Mouse (Mus musculus) MEL (cell line): Measurements from ENCODE around the gene BC035044. TPM values are rescaled to one million over a fixed set of nuclear protein-coding genes. Genes with fewer than 3 reads are reported as not detected.

ENCODE experiments used
- DNase-seq: peaks from one replicate; pipeline ENCODE4 v3.0.0; 2011; ENCODE audit warnings: low read depth, low spot score
- H3K27ac ChIP-seq: 2 replicates; pipeline ENCODE4 v1.5.1; 2012; ENCODE audit warnings: low read depth, mild to moderate bottlenecking, control low read depth, low read length, moderate library complexity; ENCODE audit not compliant: control insufficient read depth
- H3K27me3 ChIP-seq, 2 experiments: fragments of 150-350 bp in 1 of 2; sonication (generic) in 1 of 2; 2 replicates each; pipeline ENCODE4 v1.6.1; 2012; ENCODE audit warnings: low read length in 2 of 2, mild to moderate bottlenecking in 2 of 2, improper control_type of control experiment in 1 of 2, moderate library complexity in 1 of 2; ENCODE audit not compliant: insufficient read depth in 2 of 2, control insufficient read depth in 1 of 2
- H3K36me3 ChIP-seq, 2 experiments: 2 replicates each; pipeline ENCODE4 v1.6.1; 2012 to 2014; ENCODE audit warnings: low read length in 2 of 2, improper control_type of control experiment in 1 of 2, inconsistent platforms in 1 of 2, mild to moderate bottlenecking in 1 of 2; ENCODE audit not compliant: insufficient read depth in 2 of 2, control insufficient read depth in 1 of 2
- H3K4me1 ChIP-seq, 2 experiments: fragments of 150-350 bp in 1 of 2; sonication (generic) in 1 of 2; 2 replicates each; pipeline ENCODE4 v1.6.1; 2012; ENCODE audit warnings: low read length in 2 of 2, improper control_type of control experiment in 1 of 2, mild to moderate bottlenecking in 1 of 2; ENCODE audit not compliant: insufficient read depth in 2 of 2, control insufficient read depth in 1 of 2
- H3K4me3 ChIP-seq, 2 experiments: fragments of 150-350 bp in 1 of 2; sonication (generic) in 1 of 2; 2 replicates each; pipeline ENCODE4 v1.5.1; 2012; ENCODE audit warnings: low read depth in 2 of 2, low read length in 2 of 2, mild to moderate bottlenecking in 2 of 2, moderate library complexity in 2 of 2, control low read depth in 1 of 2, improper control_type of control experiment in 1 of 2; ENCODE audit not compliant: control insufficient read depth in 1 of 2, insufficient read depth in 1 of 2
- H3K79me2 ChIP-seq: 2 replicates; pipeline ENCODE4 v1.6.1; 2012; ENCODE audit warnings: mild to moderate bottlenecking, low read length, moderate library complexity; ENCODE audit not compliant: control insufficient read depth, poor library complexity, insufficient read depth
- H3K9ac ChIP-seq: 2 replicates; pipeline ENCODE4 v1.6.1; 2012; ENCODE audit warnings: low read depth, mild to moderate bottlenecking, control low read depth, low read length, moderate library complexity; ENCODE audit not compliant: control insufficient read depth, poor library complexity, severe bottlenecking
- H3K9me3 ChIP-seq: fragments of 150-350 bp; sonication (generic); replicated peaks from 2 replicates; pipeline ENCODE4 v1.6.1; 2012; ENCODE audit warnings: mild to moderate bottlenecking, low read length, improper control_type of control experiment, moderate library complexity; ENCODE audit not compliant: insufficient read depth
- CTCF ChIP-seq, 3 experiments: IDR thresholded peaks in 2 of 3; conservative IDR thresholded peaks in 1 of 3; 2 replicates each; pipeline ENCODE4 v1.5.1; 2011 to 2012; ENCODE audit warnings: low read length in 3 of 3, low read depth in 2 of 3, mild to moderate bottlenecking in 2 of 3, improper control_type of control experiment in 1 of 3, inconsistent platforms in 1 of 3, mixed read lengths in 1 of 3, moderate library complexity in 1 of 3; ENCODE audit not compliant: control insufficient read depth in 1 of 3, insufficient read depth in 1 of 3, poor library complexity in 1 of 3, severe bottlenecking in 1 of 3
- ELF1 ChIP-seq: IDR thresholded peaks from 2 replicates; pipeline ENCODE4 v1.6.1; 2014; ENCODE audit warnings: low read depth, mild to moderate bottlenecking, inconsistent platforms, low read length, improper control_type of control experiment, moderate library complexity
- EP300 ChIP-seq, 2 experiments: IDR thresholded peaks; 2 replicates each; pipeline ENCODE4 v1.6.1; 2011; ENCODE audit warnings: improper control_type of control experiment in 2 of 2, low read length in 2 of 2, low read depth in 1 of 2, mild to moderate bottlenecking in 1 of 2
- ETS1 ChIP-seq: IDR thresholded peaks from 2 replicates; pipeline ENCODE4 v1.6.1; 2012; ENCODE audit warnings: low read depth, mild to moderate bottlenecking, inconsistent platforms, low read length, improper control_type of control experiment, moderate library complexity
- GATA1 ChIP-seq: IDR thresholded peaks from 2 replicates; pipeline ENCODE4 v1.6.1; 2011; ENCODE audit warnings: low read depth, low read length, improper control_type of control experiment
- MAX ChIP-seq: IDR thresholded peaks from 2 replicates; pipeline ENCODE4 v1.6.1; 2011; ENCODE audit warnings: low read length, improper control_type of control experiment
- MAZ ChIP-seq: IDR thresholded peaks from 2 replicates; pipeline ENCODE4 v1.6.1; 2012; ENCODE audit warnings: low read depth, mild to moderate bottlenecking, inconsistent platforms, low read length, improper control_type of control experiment
- MXI1 ChIP-seq: IDR thresholded peaks from 2 replicates; pipeline ENCODE4 v1.6.1; 2011; ENCODE audit warnings: mild to moderate bottlenecking, low read depth, low read length, improper control_type of control experiment
- MYC ChIP-seq: IDR thresholded peaks from 2 replicates; pipeline ENCODE4 v1.6.1; 2011; ENCODE audit warnings: low read depth, mild to moderate bottlenecking, low read length, improper control_type of control experiment, moderate library complexity
- NRF1 ChIP-seq: IDR thresholded peaks from 2 replicates; pipeline ENCODE4 v1.6.1; 2014; ENCODE audit warnings: low read depth, mild to moderate bottlenecking, inconsistent platforms, low read length, improper control_type of control experiment, moderate library complexity; ENCODE audit not compliant: poor library complexity, insufficient read depth, severe bottlenecking
- POLR2A ChIP-seq, 2 experiments: IDR thresholded peaks; 2 replicates each; pipeline ENCODE4 v1.6.1; 2011 to 2012; ENCODE audit warnings: low read length in 2 of 2, mild to moderate bottlenecking in 2 of 2, control low read depth in 1 of 2, improper control_type of control experiment in 1 of 2, low read depth in 1 of 2, moderate library complexity in 1 of 2; ENCODE audit not compliant: control insufficient read depth in 1 of 2, insufficient read depth in 1 of 2, poor library complexity in 1 of 2
- POLR2AphosphoS5 ChIP-seq: IDR thresholded peaks from 2 replicates; pipeline ENCODE4 v1.6.1; 2012; ENCODE audit warnings: low read depth, borderline replicate concordance, mild to moderate bottlenecking, inconsistent platforms, low read length, moderate library complexity, mixed read lengths
- RCOR1 ChIP-seq: IDR thresholded peaks from 2 replicates; pipeline ENCODE4 v1.6.1; 2012; ENCODE audit warnings: low read depth, mild to moderate bottlenecking, inconsistent platforms, low read length, improper control_type of control experiment
- SIN3A ChIP-seq: IDR thresholded peaks from 2 replicates; pipeline ENCODE4 v1.6.1; 2012; ENCODE audit warnings: low read length, improper control_type of control experiment, inconsistent platforms
- TBP ChIP-seq: IDR thresholded peaks from 2 replicates; pipeline ENCODE4 v1.8.0; 2011; ENCODE audit warnings: low read depth, low read length, improper control_type of control experiment
- TCF12 ChIP-seq: IDR thresholded peaks from 2 replicates; pipeline ENCODE4 v1.6.1; 2014; ENCODE audit warnings: low read depth, mild to moderate bottlenecking, inconsistent platforms, low read length, improper control_type of control experiment, moderate library complexity
- ZMIZ1 ChIP-seq: IDR thresholded peaks from 2 replicates; pipeline ENCODE4 v1.6.1; 2012; ENCODE audit warnings: low read depth, mild to moderate bottlenecking, inconsistent platforms, low read length, improper control_type of control experiment, moderate library complexity
- polyA plus RNA-seq, 2 experiments: library from polyadenylated mRNA; stranded (reverse) in 1 of 2; unstranded in 1 of 2; fragments of >175 nt in 1 of 2; fragments of >200 nt in 1 of 2; gene quantifications; 2 replicates each; pipeline versions ENCODE4 v1.2.1 to v1.2.4; 2012; ENCODE audit warnings: low replicate concordance in 2 of 2, low read depth in 1 of 2; ENCODE audit not compliant: insufficient read length in 2 of 2, insufficient read depth in 1 of 2, missing spikeins in 1 of 2
- total RNA-seq: library from RNA; depleted of rRNA; stranded (reverse); fragments of 300-350 nt; gene quantifications from 2 replicates; pipeline ENCODE4 v1.2.3, GENCODE M21; 2012

BC035044 gene
- total and polyA plus RNA-seq, 3 experiments: not detected

DNA sequence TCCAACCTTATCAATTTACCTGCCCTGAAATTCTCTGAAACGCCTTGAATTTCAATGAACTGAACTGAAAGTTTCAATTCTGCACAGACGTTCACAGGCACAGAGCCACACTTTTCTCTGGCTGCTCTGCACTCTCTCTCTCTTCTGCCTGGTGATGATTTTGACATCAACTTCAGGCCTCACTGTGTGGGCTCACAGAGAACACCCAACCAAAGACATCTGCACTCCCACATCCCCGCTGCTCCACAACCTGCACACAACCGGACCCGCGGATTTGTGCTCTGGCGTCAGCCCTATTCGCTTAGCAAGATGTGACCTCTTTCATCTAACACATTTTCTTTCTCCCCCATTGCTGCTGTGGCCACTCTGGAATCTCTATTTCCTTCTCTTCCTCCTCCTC is 46.8 kb downstream of the BC035044 start:
- peak overlapping the region; percentile 65 for H3K27ac ChIP-seq
- no peaks in the 10 kb centered on the region for H3K27me3 ChIP-seq
- H3K4me1 ChIP-seq: peaks cover 4 to 20% of the 10 kb centered on the region in 2 experiments; a peak in 3 of 4 replicates
- DNase-seq: peak; percentile 54
- peaks cover 0 to 15% of the 10 kb centered on the region in 2 experiments; a peak in 2 of 4 replicates for H3K36me3 ChIP-seq
- no peaks in the 10 kb centered on the region for H3K9me3 ChIP-seq
- peak overlapping the region; percentile 71 to 77 for H3K4me3 ChIP-seq
- H3K9ac ChIP-seq: peak overlapping the region; percentile 55
- no peak for TF ChIP-seq GATA1
- H3K79me2 ChIP-seq: no peaks in the 10 kb centered on the region; the same call in 1 of the 2 replicates

DNA sequence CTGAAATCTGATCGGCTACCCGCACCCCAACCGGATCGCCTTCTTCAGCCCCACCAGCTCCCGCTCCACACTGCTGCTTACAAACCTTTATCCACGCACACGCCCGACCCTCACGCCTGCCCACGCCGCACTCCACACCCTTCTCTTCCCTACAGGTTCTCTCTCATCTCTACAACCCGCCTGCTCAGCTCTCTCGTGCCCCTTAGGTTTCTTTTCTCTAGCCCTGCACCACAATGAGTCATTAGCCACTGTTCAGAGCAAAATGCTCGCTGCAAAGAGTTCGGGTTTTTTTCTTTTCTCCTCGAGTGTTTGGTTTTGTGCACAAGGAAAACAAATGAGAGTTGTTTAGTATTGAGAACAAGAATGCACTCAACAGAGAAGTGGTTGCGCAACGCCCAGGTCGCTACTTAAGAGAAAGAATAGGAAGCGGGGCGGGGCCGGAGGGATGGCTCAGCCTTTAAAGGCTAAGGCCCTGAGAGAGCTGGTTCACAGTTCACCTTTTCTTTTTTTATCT is 47.4 kb downstream of the BC035044 start:
- Histone ChIP-seq H3K4me3 (peak overlapping the region; percentile 71 to 77), H3K79me2 (no peaks in the 10 kb centered on the region; the same call in 1 of the 2 replicates), H3K9me3 (no peaks in the 10 kb centered on the region), H3K27ac (peak overlapping the region; percentile 75), H3K4me1 (peaks cover 4 to 20% of the 10 kb centered on the region in 2 experiments; a peak in 3 of 4 replicates), H3K27me3 (no peaks in the 10 kb centered on the region), H3K9ac (peak overlapping the region; percentile 64), H3K36me3 (peaks cover 0 to 15% of the 10 kb centered on the region in 2 experiments; a peak in 2 of 4 replicates)
- peak; percentile 90 for DNase-seq
- TF ChIP-seq TBP (peak; percentile 97), ELF1 (0 out of 2 replicates have a peak, but pooled peaks have one; percentile 27), ZMIZ1 (no peak), POLR2AphosphoS5 (no peak), POLR2A (IDR thresholded peaks at IDR 0.05; ENCODE audit: control insufficient read depth in 1 of 2, insufficient read depth in 1 of 2, low read depth in 1 of 2, low read length in 2 of 2, poor library complexity in 1 of 2) (0 out of 4 replicates have a peak, but pooled peaks of 1 of the 2 experiments have one; percentile 37), RCOR1 (peak; percentile 50; the same call in 1 of the 2 replicates), MYC (0 out of 2 replicates have a peak, but pooled peaks have one; percentile 27), MAX (0 out of 2 replicates have a peak, but pooled peaks have one; percentile 34), MXI1 (peak; percentile 70), MAZ (peak; percentile 67; the same call in 1 of the 2 replicates), EP300 (IDR thresholded peaks at IDR 0.05; ENCODE audit: low read depth in 1 of 2, low read length in 2 of 2) (peak in 1 of 2 experiments; percentile 21; a peak in 1 of 4 replicates), CTCF (IDR thresholded peaks at IDR 0.05 in 2 of 3, conservative IDR thresholded peaks at IDR 0.05 in 1 of 3; ENCODE audit: control insufficient read depth in 1 of 3, insufficient read depth in 1 of 3, low read depth in 2 of 3, low read length in 3 of 3, poor library complexity in 1 of 3, severe bottlenecking in 1 of 3) (no peak), ETS1 (no peak), TCF12 (0 out of 2 replicates have a peak, but pooled peaks have one; percentile 12), SIN3A (0 out of 2 replicates have a peak, but pooled peaks have one; percentile 51), NRF1 (0 out of 2 replicates have a peak, but pooled peaks have one; percentile 27)
